Mouse (Mus musculus): ENCODE measurements around the gene Frmd4a.

- TF ChIP-seq CTCF (conservative IDR thresholded peaks at IDR 0.05; ENCODE audit: low read length): no peak
- no peak for TF ChIP-seq NANOG (IDR thresholded peaks at IDR 0.05; ENCODE audit: borderline replicate concordance, low read length)
- TF ChIP-seq POU5F1 (IDR thresholded peaks at IDR 0.05; ENCODE audit: borderline replicate concordance, low read length): no peak
These were observed 214.8 kb downstream of the Frmd4a start for GRCm38 (mm10) chr2:4232335-4232734.
